Mouse (Mus musculus): ENCODE results near the gene Prkrip1.

The Prkrip1 gene

GRCm38 (mm10) chr5:136146936-136147335 is 51.8 kb downstream of the Prkrip1 start:
- ChIA-PET POLR2A (interaction anchor here in 1 of 4 experiments (1.0 kb wide), 1 partner anchor 59 kb away, joined by 3 read pairs; no protein-coding TSS in a partner anchor), CTCF (interaction anchor here in 1 of 4 experiments (0.6 to 1.4 kb wide), 3 partner anchors 33 to 165 kb away, joined by 3 to 5 read pairs (median 3); no protein-coding TSS in a partner anchor)

- ChIA-PET POLR2A (interaction anchor here in 2 of 4 experiments (0.5 to 0.9 kb wide), 3 partner anchors 23 to 39 kb away, joined by 3 to 6 read pairs (median 3); no protein-coding TSS in a partner anchor), CTCF (interaction anchor here in 2 of 4 experiments (0.6 to 0.8 kb wide), 2 partner anchors 23 to 440 kb away, joined by 3 to 5 read pairs; no protein-coding TSS in a partner anchor)
Observed at GRCm38 (mm10) chr5:136144606-136145430, 53.9 kb downstream of the Prkrip1 start.

- POLR2A ChIA-PET = interaction anchor here in 1 of 4 experiments (0.8 kb wide), 1 partner anchor 26 kb away, joined by 3 read pairs; no protein-coding TSS in a partner anchor
Observed at GRCm38 (mm10) chr5:136143161-136143755, 55.5 kb downstream of the Prkrip1 start.

GRCm38 (mm10) chr5:136142746-136143145 is 56.0 kb downstream of the Prkrip1 start:
- POLR2A ChIA-PET = interaction anchor here in 1 of 4 experiments (0.8 to 1.3 kb wide), 2 partner anchors 26 to 40 kb away, joined by 3 read pairs; no protein-coding TSS in a partner anchor

More at GRCm38 (mm10) chr5:136143161-136143755, 55.5 kb downstream of the Prkrip1 start:
- CTCF ChIA-PET = interaction anchor here in 1 of 4 experiments (0.9 kb wide), 1 partner anchor 110 kb away, joined by 3 read pairs; no protein-coding TSS in a partner anchor

GRCm38 (mm10) chr5:136140057-136140482 is 58.7 kb downstream of the Prkrip1 start:
- POLR2A ChIA-PET = interaction anchor here in 2 of 4 experiments (0.5 to 1.5 kb wide), 4 partner anchors 12 to 132 kb away, joined by 3 to 5 read pairs (median 4); partner anchors contain the start of gene Orai2 (in 1 of the 2)
- CTCF ChIA-PET = interaction anchor here in 3 of 4 experiments (0.6 to 1.1 kb wide), 5 partner anchors 24 to 326 kb away, joined by 3 to 4 read pairs (median 3); no protein-coding TSS in a partner anchor

More at GRCm38 (mm10) chr5:136142746-136143145, 56.0 kb downstream of the Prkrip1 start:
- CTCF ChIA-PET = no interaction called here

GRCm38 (mm10) chr5:136139393-136139792 is 59.4 kb downstream of the Prkrip1 start:
- CTCF ChIA-PET = interaction anchor here in 3 of 4 experiments (0.5 to 1.0 kb wide), 7 partner anchors 9 to 130 kb away, joined by 3 to 13 read pairs (median 3); partner anchors contain the start of gene Sh2b2 (in 1 of the 3)
- POLR2A ChIA-PET = interaction anchor here in 1 of 4 experiments (0.6 to 1.5 kb wide), 3 partner anchors 31 to 311 kb away, joined by 3 to 4 read pairs (median 4); partner anchors contain the start of gene Orai2

GRCm38 (mm10) chr5:136137658-136138274 is 61.0 kb downstream of the Prkrip1 start:
- ChIA-PET CTCF (interaction anchor here (0.5 to 1.7 kb wide), 24 partner anchors 16 to 733 kb away, joined by 3 to 6 read pairs (median 4); no protein-coding TSS in a partner anchor), POLR2A (interaction anchor here in 2 of 4 experiments (0.9 to 1.9 kb wide), 9 partner anchors 13 to 360 kb away, joined by 3 to 7 read pairs (median 3); partner anchors contain the start of genes Polr2j (in 2 of the 2), Mdh2 (in 1 of the 2), Prkrip1 (in 1 of the 2) and Styxl1 (in 1 of the 2))

GRCm38 (mm10) chr5:136136292-136136990 is 62.3 kb downstream of the Prkrip1 start:
- ChIA-PET CTCF (interaction anchor here in 3 of 4 experiments (0.6 to 1.7 kb wide), 15 partner anchors 32 to 337 kb away, joined by 3 to 6 read pairs (median 4); no protein-coding TSS in a partner anchor), POLR2A (interaction anchor here in 3 of 4 experiments (0.5 to 2.8 kb wide), 9 partner anchors 12 to 1086 kb away, joined by 3 to 8 read pairs (median 3); partner anchors contain the start of genes Polr2j (in 1 of the 3) and Prkrip1 (in 1 of the 3))

- POLR2A ChIA-PET = interaction anchor here in 3 of 4 experiments (0.6 to 2.8 kb wide), 7 partner anchors 12 to 263 kb away, joined by 3 to 11 read pairs (median 7); partner anchors contain the start of genes Polr2j (in 2 of the 3) and Ywhag (in 1 of the 3)
- CTCF ChIA-PET = interaction anchor here in 3 of 4 experiments (0.6 to 1.7 kb wide), 7 partner anchors 33 to 258 kb away, joined by 3 to 6 read pairs (median 4); no protein-coding TSS in a partner anchor
Observed at GRCm38 (mm10) chr5:136135571-136136291, 63.0 kb downstream of the Prkrip1 start, which contains the start of the genes Lrwd1 and Alkbh4. Gene Lrwd1, minus strand, starts transcription at chr5:136136074. Gene Alkbh4, plus strand, starts transcription at chr5:136136146.
